Mouse (Mus musculus) c-Kit-positive CD71-negative TER-119-negative erythroid progenitor cells, embryonic 14.5 days (primary cell): ENCODE results near the gene Atg16l1.

Experiments used
- DNase-seq: peaks from one replicate; pipeline ENCODE4 v3.0.0-alpha.2; 2013; ENCODE audit warnings: low read depth

Gene Atg16l1

DNA sequence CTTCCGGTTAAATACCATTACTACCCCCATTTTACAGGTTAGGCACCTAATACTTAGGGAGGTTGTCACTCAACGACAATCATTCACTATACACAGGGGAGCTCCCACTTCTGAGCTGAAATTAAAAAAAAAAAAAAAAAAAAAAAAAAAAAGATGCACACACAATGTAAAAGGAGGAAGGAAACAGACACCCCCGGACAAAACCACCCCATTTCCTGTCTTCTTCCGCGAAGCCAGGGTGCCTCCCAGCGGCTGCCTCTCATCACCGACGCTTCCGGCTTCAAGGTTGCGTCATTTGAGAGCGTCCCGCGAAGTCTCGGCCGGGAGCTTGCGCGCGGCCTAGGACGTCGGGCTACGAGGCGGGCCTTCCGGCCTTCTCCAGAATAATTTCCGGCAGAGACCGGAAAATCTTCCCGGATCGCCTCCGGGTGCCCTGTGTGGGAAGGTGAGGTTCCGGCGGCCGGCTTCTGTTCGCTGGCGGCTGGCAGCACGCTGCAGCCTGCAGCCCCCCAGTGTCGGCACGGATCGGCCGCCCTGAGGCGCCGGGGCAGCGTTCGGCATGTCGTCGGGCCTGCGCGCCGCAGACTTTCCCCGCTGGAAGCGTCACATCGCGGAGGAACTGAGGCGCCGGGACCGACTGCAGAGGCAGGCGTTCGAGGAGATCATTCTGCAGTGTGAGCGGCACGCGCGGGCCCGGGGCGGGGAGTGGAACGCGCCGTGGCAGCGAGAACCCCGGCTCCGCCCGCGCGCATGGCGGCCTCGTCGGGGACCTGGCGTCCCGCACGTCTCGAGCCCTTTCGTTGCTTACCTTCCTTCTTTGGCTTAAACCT is at the start of gene Atg16l1:
Gene Atg16l1, plus strand, starts transcription at position 230 of the 830 bp plus-strand sequence.
- peak; percentile 93 for DNase-seq

DNA sequence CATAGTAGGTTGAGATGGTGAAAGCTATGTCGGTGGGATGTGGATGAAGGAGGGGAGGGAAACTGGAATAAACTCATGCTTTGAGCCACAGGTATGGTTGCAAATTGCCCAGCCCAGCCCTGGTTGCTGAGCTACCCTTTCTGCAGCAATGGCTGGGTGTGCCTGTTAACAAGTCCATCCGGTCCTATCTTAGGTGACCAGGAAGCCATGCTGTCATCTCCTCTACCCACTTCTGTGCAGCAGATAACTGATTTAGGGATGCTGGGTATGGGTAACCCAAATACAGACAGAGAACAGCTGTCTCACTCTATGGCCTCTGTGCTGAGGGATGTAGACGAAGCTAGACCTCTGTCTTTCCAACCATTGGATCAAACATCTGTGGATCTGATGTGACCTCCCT is 49.3 kb upstream of the Atg16l1 start:
- no peak for DNase-seq

DNA sequence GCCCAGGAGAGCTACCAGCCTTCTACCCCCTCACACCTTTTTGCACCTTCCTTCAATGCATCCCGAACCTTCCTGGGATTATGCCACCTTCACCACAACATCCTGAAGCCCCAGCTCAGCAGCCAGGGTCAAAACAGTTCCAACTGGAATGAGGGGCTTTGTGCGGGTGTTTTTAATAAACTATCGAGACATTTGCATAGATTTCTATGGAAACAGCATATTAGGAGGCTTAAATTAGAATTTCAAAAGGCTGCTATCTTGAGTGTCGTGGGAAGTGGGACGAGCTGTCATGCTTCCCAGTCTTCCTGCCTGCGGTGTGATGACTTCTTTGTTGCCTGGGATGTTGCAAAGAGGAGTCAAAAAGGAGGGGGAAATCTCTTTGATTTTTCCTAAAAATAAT is 46.6 kb upstream of the Atg16l1 start:
- no peak for DNase-seq

DNA sequence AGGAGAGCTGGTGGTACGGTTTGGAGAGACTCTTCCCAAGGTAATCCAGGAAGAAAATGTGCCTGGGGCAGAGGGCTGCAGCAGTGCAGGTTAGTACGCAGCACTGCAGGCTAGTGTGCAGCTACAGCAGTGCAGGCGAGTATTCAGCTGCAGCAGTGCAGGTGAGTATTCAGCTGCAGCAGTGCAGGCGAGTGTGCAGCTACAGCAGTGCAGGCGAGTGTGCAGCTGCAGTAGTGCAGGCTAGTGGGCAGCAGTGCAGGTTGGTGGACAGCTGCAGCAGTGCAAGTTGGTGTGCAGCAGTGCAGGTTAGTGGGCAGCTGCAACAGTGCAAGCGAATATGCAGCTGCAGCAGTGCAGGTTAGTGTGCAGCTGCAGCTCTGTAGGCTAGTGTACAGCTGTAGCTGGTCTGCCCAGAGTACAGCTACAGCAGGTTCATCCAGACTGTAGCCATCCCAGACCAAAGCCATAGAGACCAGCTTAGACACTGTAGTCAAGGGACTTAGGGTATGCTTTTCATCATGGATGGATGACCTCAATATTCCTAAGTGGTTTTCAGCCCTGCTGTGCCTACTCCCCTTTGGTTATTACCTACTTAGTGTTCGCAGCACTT is 45.9 kb upstream of the Atg16l1 start:
- DNase-seq: no peak

DNA sequence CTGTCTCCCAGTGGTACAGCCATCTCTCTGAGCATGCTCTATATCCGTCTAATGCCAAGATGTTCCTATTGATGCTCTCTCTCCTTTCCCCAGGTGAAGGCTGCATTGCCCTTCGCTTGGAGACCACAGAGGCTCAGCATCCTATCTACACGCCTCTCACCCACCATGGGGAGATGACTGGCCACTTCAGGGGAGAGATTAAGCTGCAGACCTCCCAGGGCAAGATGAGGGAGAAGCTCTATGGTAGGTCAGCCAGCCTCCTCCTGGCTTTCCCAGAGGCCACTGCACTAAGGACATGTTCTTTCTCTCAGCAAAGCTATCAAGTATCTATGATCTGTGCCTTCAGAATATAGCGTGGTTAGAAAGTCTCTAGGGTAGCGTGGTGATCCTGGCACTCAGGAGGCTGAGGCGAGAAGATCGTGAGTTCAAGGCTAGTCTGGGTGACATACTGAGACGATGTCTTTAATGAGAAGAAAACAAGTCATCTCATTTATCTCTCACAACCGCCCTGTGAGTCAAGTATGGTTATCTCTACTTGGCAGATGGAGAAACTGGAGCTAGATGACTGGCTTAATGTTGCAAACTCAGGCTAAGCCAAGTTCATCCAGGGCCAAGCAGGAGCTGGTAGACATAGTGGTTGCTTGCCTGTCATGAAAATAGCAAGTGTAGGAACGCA is 43.6 kb upstream of the Atg16l1 start:
- DNase-seq: peak; percentile 24

DNA sequence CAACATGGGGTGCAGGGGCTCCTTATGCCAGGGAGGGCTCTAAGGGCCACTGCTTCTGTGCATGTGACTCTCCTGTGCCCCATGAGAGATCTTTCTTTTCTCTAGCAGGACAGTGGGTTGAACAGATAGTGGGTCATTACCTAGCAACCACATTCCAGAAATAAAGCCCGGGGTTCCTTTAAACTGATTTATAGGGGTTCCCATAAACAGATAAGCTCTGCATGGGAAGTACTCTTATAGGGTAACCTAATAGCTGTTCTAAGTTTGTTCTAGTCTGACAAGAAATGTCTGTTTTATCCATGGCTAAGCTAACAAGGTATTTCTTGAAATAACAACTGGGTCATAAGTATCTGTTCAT is 43.1 kb upstream of the Atg16l1 start:
- no peak for DNase-seq

DNA sequence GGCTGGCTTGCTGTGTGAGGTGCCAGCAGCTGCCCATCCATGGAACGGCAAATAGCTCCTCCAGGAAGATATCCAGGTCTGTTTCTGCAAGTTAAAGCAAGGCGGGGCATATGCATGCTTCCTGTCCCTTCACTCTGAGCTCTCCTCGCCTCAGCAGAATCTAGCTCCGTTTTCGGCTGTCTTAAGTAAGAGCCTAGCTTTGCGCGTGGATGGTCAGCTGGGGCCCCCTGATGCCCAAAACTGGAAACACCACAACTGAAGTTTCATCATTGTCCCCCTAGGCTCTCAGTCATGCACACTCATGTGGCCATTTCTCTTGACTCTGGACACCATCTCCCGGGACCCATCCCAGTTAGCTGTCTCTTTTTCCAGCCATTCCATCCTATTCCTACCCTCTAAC is 34.3 kb upstream of the Atg16l1 start:
- no peak for DNase-seq

GRCm38 (mm10) chr1:87722081-87722480 is 33.6 kb upstream of the Atg16l1 start:
- no peak for DNase-seq

GRCm38 (mm10) chr1:87723351-87723750 is 32.3 kb upstream of the Atg16l1 start:
- no peak for DNase-seq

- DNase-seq: no peak
These were observed 26.6 kb upstream of the Atg16l1 start for GRCm38 (mm10) chr1:87729070-87729469.

DNA sequence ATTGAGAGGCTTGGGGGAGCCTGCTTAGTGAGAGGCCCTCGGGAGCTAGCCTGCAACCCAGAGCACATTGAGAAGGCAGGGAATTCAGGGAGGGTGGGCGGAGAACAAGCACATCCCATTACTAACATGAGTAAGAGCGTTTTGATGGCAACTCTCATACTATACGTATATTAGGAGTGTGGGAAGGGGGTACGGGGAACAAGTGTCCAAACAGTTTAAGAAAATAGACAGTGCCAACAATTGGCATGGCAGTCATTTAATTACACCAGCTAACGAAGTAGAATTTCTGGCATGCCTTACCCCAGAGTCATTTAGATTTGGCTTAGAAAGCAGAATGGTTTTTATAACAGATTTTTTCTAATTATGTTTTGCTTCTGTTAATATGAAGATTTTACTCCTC is 25.8 kb upstream of the Atg16l1 start:
- DNase-seq: no peak

DNA sequence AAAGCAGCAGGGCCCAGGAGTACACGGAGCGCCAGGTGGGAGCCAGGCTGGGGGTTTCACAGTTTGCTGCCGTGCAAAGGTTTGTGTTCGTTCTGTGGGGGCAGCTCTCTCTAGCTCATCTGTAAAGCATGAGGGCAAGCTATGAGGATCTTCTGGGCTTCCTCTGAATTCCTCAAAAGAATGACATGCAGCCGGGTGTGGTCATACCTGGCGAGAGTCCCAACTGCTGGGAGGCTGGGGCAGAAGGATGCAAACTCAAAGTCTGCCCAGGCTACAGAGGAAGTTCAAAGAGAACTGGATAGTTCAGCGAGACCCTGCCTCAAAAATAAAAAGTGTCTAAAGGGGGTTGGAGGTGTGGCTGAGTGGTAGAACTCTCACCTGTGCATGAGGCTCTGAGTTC is 25.4 kb upstream of the Atg16l1 start:
- DNase-seq: no peak

DNA sequence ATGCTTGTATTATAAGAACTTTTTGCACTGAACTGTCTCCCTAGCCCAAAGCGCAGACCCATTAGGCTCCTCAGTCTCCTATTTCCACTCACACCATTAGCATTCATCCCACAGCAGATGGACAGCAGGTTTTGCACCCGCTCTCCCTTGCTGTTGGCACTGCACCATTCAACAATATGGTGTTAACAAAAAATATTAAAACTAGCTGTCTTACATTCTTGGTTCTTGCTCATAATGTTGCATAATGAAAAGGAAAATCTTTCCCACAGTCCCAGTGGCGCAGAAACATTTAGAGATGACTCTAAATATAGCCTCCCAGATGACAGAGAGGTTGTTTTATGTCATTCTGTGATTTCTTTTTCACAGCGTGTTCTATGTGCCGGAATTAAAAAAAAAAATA is 22.5 kb upstream of the Atg16l1 start:
- no peak for DNase-seq

GRCm38 (mm10) chr1:87734153-87734552 is 21.5 kb upstream of the Atg16l1 start:
- no peak for DNase-seq

DNA sequence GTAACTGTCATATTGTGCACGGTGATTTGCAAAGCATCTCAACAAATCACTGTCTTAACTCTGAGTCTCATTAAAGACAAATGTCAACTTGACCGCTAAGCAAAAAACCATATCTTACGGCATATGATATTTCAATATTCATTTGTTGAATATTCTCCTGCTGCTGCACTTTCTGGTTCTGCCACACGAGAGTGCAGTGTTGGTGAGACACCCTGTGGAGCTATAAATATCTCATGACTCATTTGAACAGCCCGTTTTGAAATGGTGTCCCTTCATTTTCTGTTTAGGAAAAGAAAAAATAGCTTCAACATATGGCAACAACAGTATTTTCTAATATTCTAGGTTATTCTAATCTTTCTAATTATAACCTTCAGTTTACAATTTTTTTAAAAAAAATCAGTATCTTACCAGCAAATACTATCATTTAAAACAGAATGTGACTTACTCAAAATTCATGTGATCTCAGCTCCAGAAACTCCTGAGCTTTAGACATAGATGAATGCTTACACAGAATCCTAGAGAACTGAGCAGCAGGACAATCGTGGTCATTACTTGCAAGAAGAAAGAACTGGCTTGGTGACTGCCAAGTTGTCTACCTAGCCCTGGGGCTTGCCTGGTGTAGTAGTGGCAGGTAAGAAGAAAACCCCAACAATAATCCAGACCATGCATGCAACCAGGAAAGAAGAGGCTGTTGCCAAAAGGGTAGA is 14.9 kb upstream of the Atg16l1 start:
- no peak for DNase-seq

DNA sequence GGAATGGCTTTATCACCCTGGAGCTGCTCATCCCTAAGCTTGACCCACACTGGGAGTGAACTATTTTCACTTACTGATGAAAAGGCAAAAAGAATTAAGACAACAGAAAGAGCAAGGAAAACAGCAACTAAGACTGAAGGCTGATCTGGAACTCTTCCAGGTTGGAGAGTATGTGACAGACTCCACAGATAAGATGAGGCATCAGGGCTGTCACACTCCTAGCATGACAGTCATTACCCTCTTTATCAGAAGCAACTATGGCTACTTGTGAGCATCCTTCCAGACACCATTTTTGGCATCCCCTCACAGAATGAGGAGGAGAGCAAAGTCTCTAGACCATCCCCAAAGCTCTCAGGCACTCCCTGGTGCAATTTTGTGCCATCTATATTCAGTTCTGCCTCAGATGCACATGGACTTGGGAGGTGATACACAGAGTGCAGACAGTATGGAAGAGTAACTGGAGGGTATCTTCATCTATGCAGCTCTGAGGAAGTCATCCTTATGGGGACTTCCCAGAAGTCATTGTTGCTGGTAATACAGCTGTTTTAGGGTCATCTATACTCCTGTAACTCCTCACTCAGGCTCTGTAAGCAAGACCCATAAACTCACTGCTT is 6.2 kb upstream of the Atg16l1 start:
- no peak for DNase-seq

DNA sequence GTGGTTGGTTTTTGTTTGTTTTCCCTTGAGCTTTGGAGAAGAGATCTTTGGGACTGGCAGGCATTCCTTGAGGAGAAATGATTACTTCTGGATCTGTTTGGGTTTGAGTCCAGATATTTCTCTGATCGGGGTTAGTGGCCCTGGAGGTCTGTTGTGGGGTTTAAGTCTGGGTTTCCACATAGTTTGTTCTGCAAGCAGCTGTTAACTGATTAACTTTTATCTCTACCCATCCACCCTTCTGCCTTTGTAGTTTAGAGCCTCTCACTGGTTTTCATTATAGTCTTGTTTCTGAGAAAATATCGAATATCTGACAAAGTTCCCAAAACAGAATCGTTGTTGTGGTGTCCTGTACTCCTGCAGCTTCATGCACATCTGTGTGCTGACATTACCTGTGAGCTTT is 8.2 kb downstream of the Atg16l1 start:
- DNase-seq: no peak

- no peak for DNase-seq
These were observed 10.1 kb downstream of the Atg16l1 start for GRCm38 (mm10) chr1:87765741-87766140.

DNA sequence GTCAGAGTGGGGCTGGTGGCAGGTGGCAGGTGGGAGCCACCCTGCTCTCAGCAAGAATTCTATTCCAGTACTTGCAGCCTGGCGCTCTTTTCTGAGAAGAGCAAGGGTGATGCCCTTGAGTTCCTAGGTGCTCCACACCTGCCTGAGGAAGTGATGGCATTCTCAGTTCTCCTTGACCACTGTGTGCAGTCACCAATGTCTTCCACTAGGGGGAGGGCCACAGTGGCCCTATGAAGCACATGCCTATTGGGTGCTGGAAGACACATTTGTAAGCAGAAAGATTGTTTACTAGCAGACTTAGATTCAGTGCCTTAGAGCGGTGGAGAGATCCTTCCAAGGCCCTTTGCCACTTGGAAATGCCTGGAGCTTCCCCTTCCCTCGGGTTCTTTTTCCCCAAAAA is 10.6 kb downstream of the Atg16l1 start:
- peak; percentile 29 for DNase-seq

DNA sequence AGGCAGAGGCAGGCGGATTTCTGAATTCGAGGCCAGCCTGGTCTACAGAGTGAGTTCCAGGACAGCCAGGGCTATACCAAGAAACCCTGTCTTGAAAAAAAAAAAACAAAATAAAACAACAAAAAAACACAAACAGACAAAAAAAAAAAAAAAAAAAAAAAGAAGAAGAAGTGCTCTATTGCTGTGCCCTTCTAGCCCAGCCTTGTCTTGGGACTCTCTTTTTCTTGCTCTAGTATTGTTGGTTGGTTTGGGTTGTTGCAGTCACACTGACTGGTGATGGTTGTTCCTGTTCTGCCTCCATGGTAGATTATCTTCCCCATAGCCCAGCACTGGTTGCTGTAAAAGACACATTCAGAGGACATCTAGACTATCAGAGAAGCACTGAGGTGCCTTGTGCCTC is 13.6 kb downstream of the Atg16l1 start:
- DNase-seq: no peak

DNA sequence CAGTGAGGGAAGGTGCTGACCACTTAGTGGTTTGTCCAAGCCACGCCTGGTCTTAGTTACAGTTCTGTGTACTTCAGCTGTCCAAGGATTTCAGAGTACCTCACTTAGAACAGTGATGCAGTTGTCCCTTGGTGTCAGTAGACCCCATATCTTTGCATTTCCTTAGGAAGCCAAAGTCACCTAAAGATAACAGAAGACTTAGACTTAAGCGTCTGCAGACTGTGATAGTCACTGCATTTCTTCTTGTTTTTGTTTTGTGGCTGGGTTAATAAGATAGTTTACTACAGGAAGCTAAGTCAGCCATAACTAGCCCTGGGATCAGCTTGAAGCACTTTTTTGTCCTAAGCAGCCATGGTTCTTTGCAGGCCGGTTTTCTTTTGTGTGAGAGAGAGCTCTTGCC is 14.8 kb downstream of the Atg16l1 start:
- DNase-seq: no peak

DNA sequence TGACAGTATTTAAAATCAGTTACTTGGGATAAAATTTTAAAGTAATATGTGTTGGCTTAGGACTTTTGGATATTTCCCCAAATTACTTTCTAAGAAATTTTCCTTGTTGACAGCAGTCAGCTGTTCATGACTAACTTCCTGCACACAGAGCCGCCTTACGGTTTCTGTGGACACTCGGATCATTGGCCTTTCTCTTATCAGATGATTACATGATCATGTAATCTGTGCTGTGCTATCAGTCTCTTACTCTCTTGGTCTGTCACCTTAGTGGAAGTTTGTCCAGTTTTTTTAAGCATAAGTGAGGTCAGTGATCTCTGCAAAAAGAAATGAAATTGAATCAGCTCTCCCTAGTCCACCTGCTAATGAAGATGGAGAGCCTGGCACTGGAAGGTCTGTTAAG is 16.1 kb downstream of the Atg16l1 start:
- DNase-seq: no peak
